Mouse (Mus musculus) limb, embryonic 15.5 days (tissue): Measurements from ENCODE around the gene Slc4a8. TPM values are rescaled to one million over a fixed set of nuclear protein-coding genes. Genes with fewer than 3 reads are reported as not detected.

Experiments used
- ATAC-seq: fragments of 200-750 bp; cut with Nextera tagmentation; 2 replicates; pipeline ENCODE4 v1.8.0; 2017; ENCODE audit warnings: low read depth, moderate TSS enrichment; ENCODE audit not compliant: insufficient number of reproducible peaks, low FRiP score, low TSS enrichment
- H3K27ac ChIP-seq: fragments of 300-500 bp; sonication (generic); 2 replicates; pipeline ENCODE4 v1.5.1; 2015; ENCODE audit warnings: moderate library complexity, mild to moderate bottlenecking, inconsistent platforms
- H3K27me3 ChIP-seq: fragments of 300-500 bp; sonication (generic); 2 replicates; pipeline ENCODE4 v1.6.1; 2015; ENCODE audit warnings: inconsistent platforms
- H3K36me3 ChIP-seq: fragments of 300-500 bp; sonication (generic); 2 replicates; pipeline ENCODE4 v1.6.1; 2015; ENCODE audit warnings: inconsistent platforms
- H3K4me1 ChIP-seq: fragments of 300-500 bp; sonication (generic); 2 replicates; pipeline ENCODE4 v1.6.1; 2015; ENCODE audit warnings: inconsistent platforms
- H3K4me2 ChIP-seq: fragments of 300-500 bp; sonication (generic); 2 replicates; pipeline ENCODE4 v1.6.1; 2015; ENCODE audit warnings: mild to moderate bottlenecking, inconsistent platforms
- H3K4me3 ChIP-seq: fragments of 300-500 bp; sonication (generic); 2 replicates; pipeline ENCODE4 v1.5.1; 2015; ENCODE audit warnings: mild to moderate bottlenecking, inconsistent platforms
- H3K9ac ChIP-seq: fragments of 300-500 bp; sonication (generic); 2 replicates; pipeline ENCODE4 v1.6.1; 2015; ENCODE audit warnings: inconsistent platforms
- H3K9me3 ChIP-seq: fragments of 300-500 bp; sonication (generic); 2 replicates; pipeline ENCODE4 v1.6.1; 2016; ENCODE audit warnings: inconsistent platforms
- WGBS: fragments of 180-500 bp; shearing (Covaris S2); methylation state at CpG from one replicate; pipeline ENCODE4 v1.1.7; 2015; 5-methylcytosine and 5-hydroxymethylcytosine counted together
- polyA plus RNA-seq: library from polyadenylated mRNA; unstranded; fragments of >200 nt; fragmentation: Nextera tagmentation; extraction: Ambion mirVana; gene quantifications from 2 replicates; pipeline ENCODE4 v1.2.1, GENCODE M21; 2015

Slc4a8 gene
- 3.2 and 3.7 TPM in 2 replicates for polyA plus RNA-seq

DNA sequence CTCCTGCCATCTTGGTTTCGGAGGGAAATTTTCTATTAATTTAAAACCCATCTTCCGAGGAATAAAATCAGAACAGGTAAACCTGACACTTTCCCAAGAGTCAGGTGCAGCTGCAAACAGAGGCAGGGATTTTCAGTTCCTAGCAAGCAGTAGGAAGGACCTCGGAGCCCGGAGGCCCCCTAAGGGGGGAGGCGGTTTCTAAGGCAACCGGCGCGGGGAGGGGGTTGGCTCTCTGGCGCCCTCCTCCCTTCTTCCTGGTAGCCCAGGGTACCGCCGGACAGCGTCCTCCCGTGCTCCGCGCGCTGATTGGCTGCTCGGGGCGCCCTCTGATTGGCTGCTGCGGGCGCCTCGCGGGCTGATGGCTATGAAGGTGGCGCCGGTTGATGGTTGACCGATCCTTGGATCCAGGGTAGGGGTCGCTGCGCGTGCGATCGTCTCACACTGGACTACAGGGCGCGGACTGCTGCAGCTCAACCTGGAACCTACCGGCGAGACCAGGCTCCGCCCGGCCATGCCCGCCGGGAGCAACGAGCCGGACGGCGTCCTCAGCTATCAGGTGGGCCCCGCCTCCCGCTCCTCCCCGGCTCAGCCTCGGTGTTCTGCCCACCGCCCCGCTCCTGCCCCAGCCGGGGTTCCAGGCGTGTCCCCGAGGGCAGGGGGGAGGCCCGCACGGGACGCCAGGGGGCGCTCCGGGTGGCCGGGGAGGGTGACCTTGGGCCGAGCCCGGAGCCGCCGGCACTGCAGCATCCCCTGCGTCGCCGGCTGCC is at the start of gene Slc4a8:
TSS of gene Slc4a8 (plus strand) at position 329 of the 767 bp plus-strand sequence.
- peak within 1 kb of the TSS; percentile 54 for H3K4me3 ChIP-seq
- peaks cover 19% of the 10 kb centered on the region for H3K4me1 ChIP-seq
- peak; percentile 83 for ATAC-seq
- no peaks in the 10 kb centered on the region for H3K36me3 ChIP-seq
- peak within 1 kb of the TSS; percentile 35 for H3K9ac ChIP-seq
- no peaks in the 10 kb centered on the region; the same call in 1 of the 2 replicates for H3K9me3 ChIP-seq
- WGBS, result under 1% methylated on average over 54 of the region's 64 CpGs
- peak within 1 kb of the TSS; percentile 96 for H3K4me2 ChIP-seq
- no peak within 1 kb of the TSS for H3K27ac ChIP-seq
- H3K27me3 ChIP-seq, result peaks cover 16% of the 10 kb centered on the region; the same call in 1 of the 2 replicates

DNA sequence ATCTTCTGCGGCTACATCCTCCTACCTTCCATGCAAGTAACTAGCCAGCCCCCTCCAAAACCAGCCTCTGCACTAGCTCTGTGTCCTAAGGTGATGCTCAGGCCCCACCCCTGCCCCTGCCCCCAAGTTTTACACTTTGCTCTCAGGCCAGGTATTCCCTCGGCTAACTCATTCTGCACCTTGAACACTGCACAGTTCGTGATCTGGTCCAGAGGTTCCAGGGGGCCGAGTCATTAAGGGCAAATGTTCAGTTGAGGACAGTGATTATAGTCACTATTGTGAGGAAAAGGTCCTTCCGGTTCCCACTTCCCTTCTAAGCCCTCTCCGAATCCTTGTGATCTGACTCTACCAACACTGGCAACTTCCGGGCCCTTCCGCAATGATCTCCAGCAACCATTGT is 47.1 kb upstream of the Slc4a8 start:
- ATAC-seq, result no peak
- Histone ChIP-seq H3K9me3 (no peaks in the 10 kb centered on the region), H3K4me3 (no peak overlapping the region), H3K9ac (no peak overlapping the region), H3K36me3 (no peaks in the 10 kb centered on the region), H3K4me2 (no peak overlapping the region), H3K27me3 (no peaks in the 10 kb centered on the region), H3K4me1 (no peaks in the 10 kb centered on the region), H3K27ac (no peak overlapping the region)
- 84% methylated on average over 8 of the region's 8 CpGs for WGBS

DNA sequence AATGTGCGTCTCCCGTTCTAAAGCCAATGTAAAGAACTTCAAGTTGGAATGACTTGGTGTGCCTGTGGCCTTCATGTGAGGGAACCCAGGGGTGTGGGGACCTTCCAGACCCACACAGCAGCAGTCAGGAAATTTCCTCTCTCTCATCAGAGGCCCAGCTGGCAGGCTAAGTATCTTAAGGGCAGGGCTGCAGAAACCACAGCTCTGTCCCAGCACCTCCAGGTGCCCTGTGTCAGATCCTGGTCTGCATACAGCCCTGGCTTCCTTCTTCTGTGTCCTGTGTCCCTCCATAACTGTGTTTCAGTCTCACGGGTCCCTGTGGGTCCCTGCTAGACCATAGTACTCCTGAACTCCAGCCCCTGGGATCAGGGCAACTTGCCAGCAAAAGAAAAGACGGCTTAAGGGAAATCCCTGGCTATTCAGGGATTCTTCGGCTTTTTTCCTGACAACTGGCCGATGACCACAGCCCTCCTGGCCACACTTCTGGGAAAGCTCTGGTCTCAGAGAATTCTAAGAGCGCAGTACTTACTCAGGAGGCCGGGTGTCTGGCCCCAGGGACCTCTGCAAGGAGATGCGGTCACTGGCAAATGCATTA is 46.1 kb upstream of the Slc4a8 start:
- WGBS, result 66% methylated on average over 9 of the region's 9 CpGs
- Histone ChIP-seq H3K9ac (no peak overlapping the region), H3K4me2 (no peak overlapping the region), H3K27ac (no peak overlapping the region), H3K9me3 (no peaks in the 10 kb centered on the region), H3K4me1 (no peaks in the 10 kb centered on the region), H3K36me3 (no peaks in the 10 kb centered on the region), H3K4me3 (no peak overlapping the region), H3K27me3 (no peaks in the 10 kb centered on the region)
- no peak for ATAC-seq

DNA sequence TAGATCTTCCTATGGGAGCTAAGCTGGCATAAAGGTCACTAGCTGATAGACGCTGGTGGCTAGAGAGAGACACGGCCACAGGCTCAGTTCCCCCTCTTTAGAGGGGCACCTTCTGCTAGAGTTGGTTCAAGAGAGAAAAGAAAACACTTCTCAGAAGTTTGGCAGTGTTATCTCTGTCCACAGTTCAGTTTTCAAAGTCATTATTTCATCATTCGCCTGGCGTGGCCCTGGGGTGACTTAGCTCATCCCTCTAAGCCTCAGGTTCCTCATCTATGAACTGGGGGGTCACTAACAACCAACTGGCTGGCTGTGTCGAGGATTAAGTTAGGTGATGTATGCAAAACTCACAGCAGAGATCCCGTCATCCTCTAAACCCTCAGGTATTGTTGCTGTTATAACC is 43.6 kb upstream of the Slc4a8 start:
- H3K4me2 ChIP-seq, result no peak overlapping the region
- ATAC-seq, result no peak
- no peak overlapping the region for H3K4me3 ChIP-seq
- no peaks in the 10 kb centered on the region for H3K9me3 ChIP-seq
- H3K27ac ChIP-seq, result no peak overlapping the region
- H3K27me3 ChIP-seq, result no peaks in the 10 kb centered on the region
- 70% methylated on average over 6 of the region's 6 CpGs for WGBS
- H3K4me1 ChIP-seq, result no peaks in the 10 kb centered on the region
- no peak overlapping the region for H3K9ac ChIP-seq
- H3K36me3 ChIP-seq, result no peaks in the 10 kb centered on the region

DNA sequence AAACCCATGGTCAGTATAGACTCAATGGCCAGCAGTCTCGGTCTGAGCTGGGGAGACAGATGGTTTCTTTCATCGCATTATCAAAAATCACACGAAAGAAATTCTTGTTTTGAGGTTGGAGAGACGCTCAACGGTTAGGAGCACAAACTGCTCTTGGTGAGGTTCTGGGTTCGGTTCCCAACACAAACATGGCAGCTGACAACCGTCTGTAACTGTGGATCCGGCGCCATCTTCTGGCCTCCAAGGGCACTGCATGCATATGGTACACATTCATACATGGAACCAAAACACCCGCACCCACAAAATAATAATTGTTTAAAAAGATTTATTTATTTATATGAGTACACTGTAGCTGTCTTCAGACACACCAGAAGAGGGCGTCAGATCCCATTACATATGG is 43.0 kb upstream of the Slc4a8 start:
- no peaks in the 10 kb centered on the region for H3K36me3 ChIP-seq
- no peaks in the 10 kb centered on the region for H3K4me1 ChIP-seq
- H3K27me3 ChIP-seq, result no peaks in the 10 kb centered on the region
- WGBS, result 83% methylated on average over 11 of the region's 11 CpGs
- no peak overlapping the region for H3K9ac ChIP-seq
- no peaks in the 10 kb centered on the region for H3K9me3 ChIP-seq
- no peak overlapping the region for H3K4me2 ChIP-seq
- H3K27ac ChIP-seq, result no peak overlapping the region
- H3K4me3 ChIP-seq, result no peak overlapping the region
- ATAC-seq, result no peak

DNA sequence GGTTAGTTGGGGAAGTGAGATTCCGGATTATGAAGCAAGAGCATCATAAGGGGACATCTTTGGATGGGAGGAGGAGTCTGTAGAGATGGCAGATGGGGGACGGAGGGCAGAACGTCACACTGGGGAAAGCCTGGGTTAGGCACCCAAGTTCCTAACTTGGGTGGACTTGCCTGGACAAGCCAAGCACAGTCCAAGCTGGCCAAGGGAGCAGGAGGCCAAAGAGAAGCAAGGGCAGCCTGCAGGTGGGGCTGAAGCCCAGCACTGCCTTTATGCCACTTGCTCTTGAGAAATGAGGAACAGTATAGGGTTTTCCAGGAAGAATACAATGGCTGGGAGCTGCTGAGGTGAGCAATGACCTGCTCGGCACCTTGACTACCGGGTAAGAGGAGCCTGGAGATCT is 42.3 kb upstream of the Slc4a8 start:
- Histone ChIP-seq H3K4me2 (no peak overlapping the region), H3K27me3 (no peaks in the 10 kb centered on the region), H3K4me1 (no peaks in the 10 kb centered on the region), H3K4me3 (no peak overlapping the region), H3K9ac (no peak overlapping the region), H3K27ac (no peak overlapping the region), H3K36me3 (no peaks in the 10 kb centered on the region), H3K9me3 (no peaks in the 10 kb centered on the region)
- 90% methylated on average over 5 of the region's 5 CpGs for WGBS
- ATAC-seq, result no peak

DNA sequence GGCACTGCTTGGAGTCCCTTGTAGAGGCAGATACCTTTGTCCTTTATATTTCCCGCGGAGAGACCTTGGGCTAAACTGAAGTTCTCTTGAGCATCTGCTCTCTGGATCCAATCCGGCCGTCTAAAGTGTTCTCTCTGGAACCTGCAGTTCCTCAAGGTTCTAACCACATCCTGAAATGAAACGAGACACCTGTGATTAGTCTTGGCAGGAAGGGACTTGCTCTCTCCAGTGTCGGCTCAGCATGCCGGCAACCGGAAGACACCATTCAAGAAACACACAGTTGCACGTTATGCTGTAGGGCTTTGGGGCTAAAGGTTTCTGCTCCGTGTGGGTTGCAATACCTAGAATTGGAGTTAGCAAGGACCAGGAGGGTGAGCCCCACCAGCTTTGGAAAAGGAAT is 41.5 kb upstream of the Slc4a8 start:
- ATAC-seq, result no peak
- no peak overlapping the region for H3K4me2 ChIP-seq
- no peak overlapping the region for H3K9ac ChIP-seq
- H3K27me3 ChIP-seq, result no peaks in the 10 kb centered on the region
- 58% methylated on average over 10 of the region's 10 CpGs for WGBS
- H3K27ac ChIP-seq, result no peak overlapping the region
- H3K36me3 ChIP-seq, result no peaks in the 10 kb centered on the region
- H3K4me1 ChIP-seq, result no peaks in the 10 kb centered on the region
- H3K9me3 ChIP-seq, result no peaks in the 10 kb centered on the region
- H3K4me3 ChIP-seq, result no peak overlapping the region

DNA sequence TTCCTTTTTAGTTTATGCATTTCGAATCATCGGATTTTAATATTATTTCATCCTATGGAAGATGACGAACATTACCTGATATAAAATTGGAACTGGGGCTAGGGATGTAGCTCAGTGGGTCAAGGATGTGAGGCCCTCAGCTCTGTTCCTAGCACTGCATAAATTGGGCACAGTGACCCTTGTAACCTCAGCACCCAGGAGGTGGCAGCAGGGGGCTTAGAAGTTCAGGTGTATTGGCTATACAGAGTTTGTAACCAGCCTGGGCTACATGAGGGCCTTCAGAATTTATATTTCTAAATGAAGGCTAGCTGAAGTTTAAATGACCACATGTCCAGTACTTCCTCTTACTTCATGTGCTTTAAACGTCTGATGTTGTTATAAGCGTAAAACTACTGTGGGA is 40.1 kb upstream of the Slc4a8 start:
- Histone ChIP-seq H3K36me3 (no peaks in the 10 kb centered on the region), H3K27me3 (no peaks in the 10 kb centered on the region), H3K4me2 (no peak overlapping the region), H3K4me1 (no peaks in the 10 kb centered on the region), H3K4me3 (no peak overlapping the region), H3K9me3 (no peaks in the 10 kb centered on the region), H3K27ac (no peak overlapping the region), H3K9ac (no peak overlapping the region)
- no peak for ATAC-seq
- 63% methylated on average over 5 of the region's 5 CpGs for WGBS

DNA sequence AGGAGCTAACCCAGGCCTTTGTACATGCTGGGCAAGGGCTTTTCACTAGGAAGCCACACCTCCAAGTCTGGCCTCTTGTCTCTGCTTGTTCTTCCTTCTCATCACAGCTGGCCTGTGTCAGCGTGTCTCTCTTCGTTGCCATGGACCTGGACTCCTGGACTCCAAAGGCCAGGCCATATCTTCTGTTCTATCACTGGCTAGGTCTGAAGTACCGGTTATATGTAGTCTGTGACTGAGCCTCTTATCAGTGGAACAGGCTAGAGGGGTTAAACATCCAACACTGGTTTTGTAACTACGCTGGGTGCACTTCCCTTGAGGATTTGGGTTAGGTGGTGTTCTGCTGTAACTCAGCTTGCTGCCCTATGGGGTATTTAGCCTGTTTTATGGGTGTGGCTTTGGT is 39.5 kb upstream of the Slc4a8 start:
- no peak overlapping the region for H3K9ac ChIP-seq
- no peak overlapping the region for H3K4me2 ChIP-seq
- H3K4me3 ChIP-seq, result no peak overlapping the region
- peaks cover under 1% of the 10 kb centered on the region; the same call in 1 of the 2 replicates for H3K27me3 ChIP-seq
- no peaks in the 10 kb centered on the region for H3K36me3 ChIP-seq
- ATAC-seq, result no peak
- WGBS, result 67% methylated on average over 4 of the region's 4 CpGs
- H3K27ac ChIP-seq, result no peak overlapping the region
- H3K9me3 ChIP-seq, result no peaks in the 10 kb centered on the region
- H3K4me1 ChIP-seq, result no peaks in the 10 kb centered on the region

DNA sequence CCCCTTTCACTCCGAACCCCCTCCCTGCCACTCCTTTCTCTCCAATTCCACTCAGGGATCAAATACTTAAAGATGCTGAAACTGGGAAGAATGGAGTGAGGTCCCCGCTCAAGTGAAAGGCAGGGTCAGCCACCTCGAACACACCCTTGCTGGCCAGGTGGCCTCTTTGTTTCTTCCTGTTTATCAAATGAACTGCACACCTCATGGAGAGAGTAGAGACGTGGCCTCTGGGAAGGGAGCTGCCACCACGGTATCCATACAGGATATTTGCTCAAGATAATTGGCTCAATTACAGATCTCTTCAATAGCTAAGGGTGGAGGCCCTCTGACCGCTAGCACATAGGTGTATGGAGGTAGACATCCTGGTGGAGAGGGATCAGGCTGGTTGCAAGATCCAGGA is 39.0 kb upstream of the Slc4a8 start:
- Histone ChIP-seq H3K4me1 (no peaks in the 10 kb centered on the region), H3K27me3 (peaks cover 6% of the 10 kb centered on the region), H3K9me3 (no peaks in the 10 kb centered on the region), H3K27ac (no peak overlapping the region), H3K4me2 (no peak overlapping the region), H3K36me3 (no peaks in the 10 kb centered on the region), H3K4me3 (no peak overlapping the region), H3K9ac (no peak overlapping the region)
- ATAC-seq, result no peak
- 71% methylated on average over 6 of the region's 6 CpGs for WGBS

DNA sequence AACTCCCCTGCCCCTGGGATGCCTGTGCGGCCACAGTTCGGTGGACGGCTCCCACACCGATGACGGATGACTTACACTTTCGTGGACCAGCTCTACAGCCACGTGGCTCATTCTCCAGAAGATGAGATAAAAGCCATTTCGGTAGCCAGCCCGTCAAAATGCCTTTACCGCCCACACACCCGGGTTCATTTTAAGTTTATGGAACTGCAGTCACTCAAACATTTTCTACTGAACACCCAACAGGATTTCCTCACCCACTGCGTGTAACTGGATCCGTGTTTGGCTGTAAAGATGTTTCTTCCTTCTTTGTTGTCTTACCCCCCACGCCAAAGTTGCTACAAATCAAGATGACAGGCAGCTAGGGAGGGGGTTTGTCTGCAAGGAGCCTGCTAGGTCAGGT is 38.0 kb upstream of the Slc4a8 start:
- Histone ChIP-seq H3K4me2 (no peak overlapping the region), H3K27ac (no peak overlapping the region), H3K27me3 (peaks cover 16% of the 10 kb centered on the region), H3K4me1 (no peaks in the 10 kb centered on the region), H3K36me3 (no peaks in the 10 kb centered on the region), H3K9me3 (no peaks in the 10 kb centered on the region), H3K4me3 (no peak overlapping the region), H3K9ac (no peak overlapping the region)
- no peak for ATAC-seq
- 45% methylated on average over 14 of the region's 14 CpGs for WGBS

DNA sequence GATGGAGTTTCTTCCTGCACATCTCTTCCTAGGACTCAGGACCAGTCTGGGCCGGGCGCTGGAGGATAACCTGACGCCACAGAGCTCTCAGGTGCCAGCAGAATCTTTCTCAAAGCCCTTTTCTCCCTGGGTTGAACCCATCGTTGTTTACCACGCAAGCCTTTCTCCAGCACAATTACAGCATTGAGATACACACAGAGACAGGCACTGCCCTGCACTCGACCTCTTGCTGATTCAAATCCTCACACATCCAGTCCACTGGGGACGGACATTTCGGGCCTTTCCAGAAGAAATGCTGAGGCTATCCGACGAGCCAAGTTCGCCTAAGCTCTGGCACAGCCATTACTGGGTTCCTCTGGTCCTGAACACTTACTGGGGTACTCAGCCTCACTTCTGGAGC is 34.8 kb upstream of the Slc4a8 start:
- 83% methylated on average over 11 of the region's 11 CpGs for WGBS
- no peak overlapping the region for H3K9ac ChIP-seq
- no peak overlapping the region for H3K27ac ChIP-seq
- no peak overlapping the region for H3K4me2 ChIP-seq
- no peaks in the 10 kb centered on the region for H3K9me3 ChIP-seq
- no peaks in the 10 kb centered on the region for H3K36me3 ChIP-seq
- peaks cover 10% of the 10 kb centered on the region for H3K4me1 ChIP-seq
- H3K4me3 ChIP-seq, result no peak overlapping the region
- ATAC-seq, result no peak
- peaks cover 44% of the 10 kb centered on the region for H3K27me3 ChIP-seq
